Mouse (Mus musculus) ES-E14 (cell line): ENCODE measurements around the gene Rrp8.

ENCODE experiments used
- HCFC1 ChIP-seq: IDR thresholded peaks from 2 replicates; pipeline ENCODE4 v1.6.1; 2012; ENCODE audit warnings: low read length, inconsistent platforms, borderline replicate concordance; ENCODE audit not compliant: insufficient read depth
- MAFK ChIP-seq: IDR thresholded peaks from 2 replicates; pipeline ENCODE4 v1.6.1; 2014; ENCODE audit warnings: mild to moderate bottlenecking, low read depth, low read length, inconsistent platforms; ENCODE audit not compliant: insufficient read depth

- TF ChIP-seq MAFK (no peak), HCFC1 (no peak)
Observed at GRCm38 (mm10) chr7:105690875-105691274, 46.3 kb downstream of the Rrp8 start.
